Mouse (Mus musculus): ENCODE data around the gene Cd44. TPM values are rescaled to one million over a fixed set of nuclear protein-coding genes. Genes with fewer than 3 reads are reported as not detected.

Gene Cd44
- polyA plus RNA-seq (2014; fragmentation: Nextera tagmentation; extraction: Ambion mirVana): 25.9 and 28.1 TPM in 2 replicates

- peaks cover 12% of the 10 kb centered on the region; the same call in 1 of the 2 replicates for H3K4me1 ChIP-seq (replicated peaks; ENCODE audit: control insufficient read depth, insufficient read depth, low read length)
- peak within 1 kb of the TSS; percentile 68 for H3K27ac ChIP-seq (ENCODE audit: low read depth, low read length)
- peak within 1 kb of the TSS; percentile 65 for H3K4me3 ChIP-seq (ENCODE audit: low read depth, low read length)
- H3K4me2 ChIP-seq: peak within 1 kb of the TSS; percentile 83
- no peaks in the 10 kb centered on the region for H3K36me3 ChIP-seq (ENCODE audit: control insufficient read depth, insufficient read depth, low read length)
- no peaks in the 10 kb centered on the region for H3K9me3 ChIP-seq (ENCODE audit: control insufficient read depth, low read length)
- DNase-seq (ENCODE audit: low spot score) (peak; percentile 77), ATAC-seq (replicated peaks; ENCODE audit: low FRiP score) (peak; percentile 83)
- H3K9ac ChIP-seq (ENCODE audit: low read depth, low read length): peak within 1 kb of the TSS; percentile 69
- H3K27me3 ChIP-seq (replicated peaks; ENCODE audit: control insufficient read depth, insufficient read depth, low read length): no peaks in the 10 kb centered on the region
- WGBS: 2% methylated on average over 29 of the region's 29 CpGs
These were observed at the start of gene Cd44 for GRCm38 (mm10) chr2:102900875-102901827. Gene Cd44 (minus strand): TSS chr2:102901665.

- H3K9ac ChIP-seq (ENCODE audit: low read depth, low read length): no peak overlapping the region
- no peaks in the 10 kb centered on the region for H3K27me3 ChIP-seq (replicated peaks; ENCODE audit: control insufficient read depth, insufficient read depth, low read length)
- ATAC-seq (replicated peaks; ENCODE audit: low FRiP score): no peak
- no peak for DNase-seq (ENCODE audit: low spot score)
- H3K4me2 ChIP-seq: no peak overlapping the region
- H3K4me1 ChIP-seq (replicated peaks; ENCODE audit: control insufficient read depth, insufficient read depth, low read length): no peaks in the 10 kb centered on the region
- H3K9me3 ChIP-seq (ENCODE audit: control insufficient read depth, low read length): no peaks in the 10 kb centered on the region
- no peak overlapping the region for H3K4me3 ChIP-seq (ENCODE audit: low read depth, low read length)
- no peak overlapping the region for H3K27ac ChIP-seq (ENCODE audit: low read depth, low read length)
- 39% methylated on average over 4 of the region's 4 CpGs for WGBS
- no peaks in the 10 kb centered on the region for H3K36me3 ChIP-seq (ENCODE audit: control insufficient read depth, insufficient read depth, low read length)
These were observed 47.0 kb upstream of the Cd44 start for GRCm38 (mm10) chr2:102948481-102948857.

- Histone ChIP-seq H3K4me2 (no peak overlapping the region), H3K9ac (ENCODE audit: low read depth, low read length) (no peak overlapping the region), H3K4me1 (replicated peaks; ENCODE audit: control insufficient read depth, insufficient read depth, low read length) (no peaks in the 10 kb centered on the region), H3K36me3 (ENCODE audit: control insufficient read depth, insufficient read depth, low read length) (no peaks in the 10 kb centered on the region), H3K27me3 (replicated peaks; ENCODE audit: control insufficient read depth, insufficient read depth, low read length) (no peaks in the 10 kb centered on the region), H3K9me3 (ENCODE audit: control insufficient read depth, low read length) (no peaks in the 10 kb centered on the region), H3K27ac (ENCODE audit: low read depth, low read length) (no peak overlapping the region), H3K4me3 (ENCODE audit: low read depth, low read length) (no peak overlapping the region)
- WGBS: 83% methylated on average over 5 of the region's 5 CpGs
- ATAC-seq (replicated peaks; ENCODE audit: low FRiP score) (no peak), DNase-seq (ENCODE audit: low spot score) (peak; percentile 9)
These were observed 46.5 kb upstream of the Cd44 start for GRCm38 (mm10) chr2:102947846-102948480.

- DNase-seq (ENCODE audit: low spot score) (peak; percentile 24), ATAC-seq (replicated peaks; ENCODE audit: low FRiP score) (no peak)
- H3K4me2 ChIP-seq: no peak overlapping the region
- no peak overlapping the region for H3K4me3 ChIP-seq (ENCODE audit: low read depth, low read length)
- no peaks in the 10 kb centered on the region for H3K27me3 ChIP-seq (replicated peaks; ENCODE audit: control insufficient read depth, insufficient read depth, low read length)
- no peaks in the 10 kb centered on the region for H3K9me3 ChIP-seq (ENCODE audit: control insufficient read depth, low read length)
- H3K4me1 ChIP-seq (replicated peaks; ENCODE audit: control insufficient read depth, insufficient read depth, low read length): no peaks in the 10 kb centered on the region
- no peaks in the 10 kb centered on the region for H3K36me3 ChIP-seq (ENCODE audit: control insufficient read depth, insufficient read depth, low read length)
- no peak overlapping the region for H3K9ac ChIP-seq (ENCODE audit: low read depth, low read length)
- H3K27ac ChIP-seq (ENCODE audit: low read depth, low read length): no peak overlapping the region
- WGBS: 53% methylated on average over 1 of the region's 1 CpGs
These were observed 43.6 kb upstream of the Cd44 start for GRCm38 (mm10) chr2:102945111-102945510.

- no peak for ATAC-seq (replicated peaks; ENCODE audit: low FRiP score)
- no peak overlapping the region for H3K27ac ChIP-seq (ENCODE audit: low read depth, low read length)
- no peaks in the 10 kb centered on the region for H3K4me1 ChIP-seq (replicated peaks; ENCODE audit: control insufficient read depth, insufficient read depth, low read length)
- no peak for DNase-seq (ENCODE audit: low spot score)
- H3K9me3 ChIP-seq (ENCODE audit: control insufficient read depth, low read length): no peaks in the 10 kb centered on the region
- 62% methylated on average over 7 of the region's 7 CpGs for WGBS
- no peaks in the 10 kb centered on the region for H3K36me3 ChIP-seq (ENCODE audit: control insufficient read depth, insufficient read depth, low read length)
- no peaks in the 10 kb centered on the region for H3K27me3 ChIP-seq (replicated peaks; ENCODE audit: control insufficient read depth, insufficient read depth, low read length)
- no peak overlapping the region for H3K4me2 ChIP-seq
- H3K9ac ChIP-seq (ENCODE audit: low read depth, low read length): no peak overlapping the region
- no peak overlapping the region for H3K4me3 ChIP-seq (ENCODE audit: low read depth, low read length)
These were observed 43.0 kb upstream of the Cd44 start for GRCm38 (mm10) chr2:102944415-102945012.

- H3K4me3 ChIP-seq (ENCODE audit: low read depth, low read length): no peak overlapping the region
- ATAC-seq (replicated peaks; ENCODE audit: low FRiP score) (no peak), DNase-seq (ENCODE audit: low spot score) (peak; percentile 22)
- no peaks in the 10 kb centered on the region for H3K36me3 ChIP-seq (ENCODE audit: control insufficient read depth, insufficient read depth, low read length)
- 41% methylated on average over 6 of the region's 6 CpGs for WGBS
- H3K9ac ChIP-seq (ENCODE audit: low read depth, low read length): no peak overlapping the region
- no peaks in the 10 kb centered on the region for H3K9me3 ChIP-seq (ENCODE audit: control insufficient read depth, low read length)
- H3K27ac ChIP-seq (ENCODE audit: low read depth, low read length): no peak overlapping the region
- no peaks in the 10 kb centered on the region for H3K4me1 ChIP-seq (replicated peaks; ENCODE audit: control insufficient read depth, insufficient read depth, low read length)
- no peaks in the 10 kb centered on the region for H3K27me3 ChIP-seq (replicated peaks; ENCODE audit: control insufficient read depth, insufficient read depth, low read length)
- no peak overlapping the region for H3K4me2 ChIP-seq
These were observed 42.5 kb upstream of the Cd44 start for GRCm38 (mm10) chr2:102943983-102944382.

- no peaks in the 10 kb centered on the region for H3K27me3 ChIP-seq (replicated peaks; ENCODE audit: control insufficient read depth, insufficient read depth, low read length)
- H3K9ac ChIP-seq (ENCODE audit: low read depth, low read length): no peak overlapping the region
- 81% methylated on average over 3 of the region's 3 CpGs for WGBS
- no peak overlapping the region for H3K4me2 ChIP-seq
- H3K27ac ChIP-seq (ENCODE audit: low read depth, low read length): no peak overlapping the region
- no peaks in the 10 kb centered on the region for H3K4me1 ChIP-seq (replicated peaks; ENCODE audit: control insufficient read depth, insufficient read depth, low read length)
- no peak overlapping the region for H3K4me3 ChIP-seq (ENCODE audit: low read depth, low read length)
- H3K9me3 ChIP-seq (ENCODE audit: control insufficient read depth, low read length): no peaks in the 10 kb centered on the region
- H3K36me3 ChIP-seq (ENCODE audit: control insufficient read depth, insufficient read depth, low read length): no peaks in the 10 kb centered on the region
- no peak for DNase-seq (ENCODE audit: low spot score)
- ATAC-seq (replicated peaks; ENCODE audit: low FRiP score): no peak
These were observed 41.3 kb upstream of the Cd44 start for GRCm38 (mm10) chr2:102942782-102943080.

- no peak for ATAC-seq (replicated peaks; ENCODE audit: low FRiP score)
- Histone ChIP-seq H3K36me3 (ENCODE audit: control insufficient read depth, insufficient read depth, low read length) (no peaks in the 10 kb centered on the region), H3K4me2 (no peak overlapping the region), H3K4me1 (replicated peaks; ENCODE audit: control insufficient read depth, insufficient read depth, low read length) (no peaks in the 10 kb centered on the region), H3K4me3 (ENCODE audit: low read depth, low read length) (no peak overlapping the region), H3K9ac (ENCODE audit: low read depth, low read length) (no peak overlapping the region), H3K27me3 (replicated peaks; ENCODE audit: control insufficient read depth, insufficient read depth, low read length) (no peaks in the 10 kb centered on the region), H3K27ac (ENCODE audit: low read depth, low read length) (no peak overlapping the region), H3K9me3 (ENCODE audit: control insufficient read depth, low read length) (no peaks in the 10 kb centered on the region)
- peak; percentile 15 for DNase-seq (ENCODE audit: low spot score)
- WGBS: 70% methylated on average over 10 of the region's 10 CpGs
These were observed 40.7 kb upstream of the Cd44 start for GRCm38 (mm10) chr2:102941937-102942781.

All from liver, embryonic 11.5 days (tissue).